Mouse (Mus musculus) ES-E14 (cell line): ENCODE measurements at regions not wholly inside any gene's neighbourhood (a gene's known extent, or its start where the extent isn't known, plus 50 kb on each side); places are given as distances from the start of the nearest gene placed in this dataset.

Experiments
- DNase-seq: peaks from one replicate; pipeline ENCODE4 v3.0.0-alpha.2; 2013; ENCODE audit warnings: low read depth, low spot score
- H3K27ac ChIP-seq: 2 replicates; pipeline ENCODE4 v1.5.1; 2012; ENCODE audit warnings: low read depth, mild to moderate bottlenecking, low read length, moderate library complexity, mixed read lengths; ENCODE audit not compliant: poor library complexity, insufficient read depth, severe bottlenecking
- H3K36me3 ChIP-seq: 2 replicates; pipeline ENCODE4 v1.6.1; 2012; ENCODE audit warnings: mild to moderate bottlenecking, low read length, moderate library complexity, mixed read lengths; ENCODE audit not compliant: control insufficient read depth, poor library complexity, insufficient read depth, severe bottlenecking
- H3K4me1 ChIP-seq, 2 experiments: fragments of 150-350 bp in 1 of 2; sonication (generic) in 1 of 2; 2 replicates each; pipeline ENCODE4 v1.6.1; 2012; ENCODE audit warnings: low read length in 2 of 2, mild to moderate bottlenecking in 1 of 2, mixed read lengths in 1 of 2; ENCODE audit not compliant: control insufficient read depth in 2 of 2, insufficient read depth in 2 of 2, poor library complexity in 1 of 2
- H3K4me3 ChIP-seq, 2 experiments: fragments of 150-350 bp in 1 of 2; sonication (generic) in 1 of 2; 2 replicates each; pipeline ENCODE4 v1.5.1; 2012; ENCODE audit warnings: low read length in 2 of 2, low read depth in 1 of 2, mild to moderate bottlenecking in 1 of 2, mixed read lengths in 1 of 2; ENCODE audit not compliant: insufficient read depth in 1 of 2, poor library complexity in 1 of 2, severe bottlenecking in 1 of 2
- H3K9ac ChIP-seq: 2 replicates; pipeline ENCODE4 v1.6.1; 2012; ENCODE audit warnings: low read depth, mild to moderate bottlenecking, low read length, mixed read lengths; ENCODE audit not compliant: poor library complexity, insufficient read depth, severe bottlenecking
- H3K9me3 ChIP-seq: fragments of 150-350 bp; sonication (generic); 2 replicates; pipeline ENCODE4 v1.6.1; 2012; ENCODE audit warnings: low read depth, mild to moderate bottlenecking, low read length; ENCODE audit not compliant: control insufficient read depth, insufficient read depth
- CHD2 ChIP-seq: IDR thresholded peaks from 2 replicates; pipeline ENCODE4 v1.6.1; 2014; ENCODE audit warnings: mild to moderate bottlenecking, low read depth, low read length, inconsistent platforms
- HCFC1 ChIP-seq: IDR thresholded peaks from 2 replicates; pipeline ENCODE4 v1.6.1; 2012; ENCODE audit warnings: low read length, inconsistent platforms, borderline replicate concordance; ENCODE audit not compliant: insufficient read depth
- MAFK ChIP-seq: IDR thresholded peaks from 2 replicates; pipeline ENCODE4 v1.6.1; 2014; ENCODE audit warnings: mild to moderate bottlenecking, low read depth, low read length, inconsistent platforms; ENCODE audit not compliant: insufficient read depth
- ZC3H11A ChIP-seq: IDR thresholded peaks from 2 replicates; pipeline ENCODE4 v1.6.1; 2012; ENCODE audit warnings: low read depth, mild to moderate bottlenecking, inconsistent platforms, low read length, borderline replicate concordance
- ZNF384 ChIP-seq: IDR thresholded peaks from 2 replicates; pipeline ENCODE4 v1.6.1; 2012; ENCODE audit warnings: low read depth, low read length, inconsistent platforms
- in situ Hi-C, 2 experiments: fragments of 600-800 bp; cut with MboI; formaldehyde crosslinking; loops; one replicate each; pipeline ENCODE4 v1.15.1; 2025; ENCODE audit warnings: low sequenced_read_pairs in 2 of 2, inconsistent platforms in 1 of 2; ENCODE audit not compliant: unreplicated experiment in 2 of 2

DNA sequence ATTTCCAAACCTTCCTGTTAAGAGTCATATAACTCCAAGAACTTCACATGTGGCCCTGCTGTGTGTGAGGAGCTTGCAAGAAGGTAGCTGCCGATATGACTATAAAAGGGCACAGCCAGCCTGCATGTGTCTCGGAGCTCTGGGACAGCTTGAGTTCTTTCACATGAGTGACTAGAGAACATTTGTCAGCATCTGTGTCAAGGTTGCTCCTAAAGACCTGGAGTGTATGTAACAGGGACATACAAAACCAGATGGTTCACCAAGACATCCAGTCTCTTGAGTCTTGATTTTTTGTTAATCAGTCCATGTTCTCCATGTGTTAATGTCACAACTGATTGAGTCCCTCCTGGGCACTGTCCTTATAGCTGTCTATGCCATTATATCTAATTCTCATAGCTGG, 126.2 kb upstream of the Pcsk2 start:
- Histone ChIP-seq H3K9me3 (no peaks in the 10 kb centered on the region), H3K4me3 (no peak overlapping the region), H3K4me1 (no peaks in the 10 kb centered on the region), H3K36me3 (no peaks in the 10 kb centered on the region), H3K9ac (no peak overlapping the region), H3K27ac (no peak overlapping the region)
- no peak for DNase-seq
- TF ChIP-seq ZNF384 (no peak), HCFC1 (no peak), ZC3H11A (no peak), CHD2 (no peak), MAFK (no peak)
- in situ Hi-C loops: no loop called here

DNA sequence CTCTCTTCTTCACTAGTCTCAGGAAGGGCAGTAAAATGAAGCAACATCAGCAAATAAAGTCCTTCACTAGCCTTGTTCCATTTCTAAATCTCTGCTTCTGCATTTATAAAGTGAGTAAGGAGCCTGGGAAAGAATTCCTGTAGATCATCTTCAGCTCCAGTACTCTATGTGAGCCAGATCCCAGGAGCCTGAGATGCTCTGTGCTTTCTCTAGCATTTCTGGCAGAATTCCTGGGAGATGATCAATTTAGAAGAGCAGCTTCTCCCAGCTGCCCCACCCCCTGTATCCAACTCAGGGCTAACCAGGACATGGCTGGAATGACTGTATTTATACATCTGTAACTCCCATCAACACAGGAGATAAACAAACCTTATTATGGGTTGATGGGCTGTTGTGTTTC, 95.3 kb upstream of the Pcsk2 start:
- no peak overlapping the region for H3K4me3 ChIP-seq
- in situ Hi-C loops: no loop called here
- TF ChIP-seq ZNF384: no peak
- H3K27ac ChIP-seq: no peak overlapping the region
- no peak for DNase-seq
- H3K36me3 ChIP-seq: no peaks in the 10 kb centered on the region
- no peaks in the 10 kb centered on the region for H3K4me1 ChIP-seq
- no peak overlapping the region for H3K9ac ChIP-seq
- no peaks in the 10 kb centered on the region for H3K9me3 ChIP-seq

DNA sequence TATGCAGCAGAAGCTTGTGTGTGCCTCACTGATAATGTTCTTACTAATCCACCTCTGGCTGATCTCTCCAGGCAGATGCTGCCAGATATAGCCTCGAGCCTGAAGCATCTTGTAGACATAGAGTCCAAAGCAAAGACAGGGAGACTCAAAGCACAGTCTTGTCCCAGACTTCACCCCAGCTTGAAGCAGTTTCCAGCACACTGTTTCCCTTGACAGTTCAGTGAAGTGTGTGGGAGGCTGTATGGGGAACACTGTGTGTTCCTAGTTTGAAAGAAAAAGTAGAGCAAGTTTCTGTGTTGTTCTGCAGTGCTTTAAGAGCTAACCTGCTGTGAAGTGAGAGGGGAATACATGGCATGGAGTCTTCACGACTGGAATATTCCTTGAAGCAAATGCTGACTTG, 94.7 kb upstream of the Pcsk2 start:
- DNase-seq: no peak
- no peaks in the 10 kb centered on the region for H3K36me3 ChIP-seq
- TF ChIP-seq ZC3H11A (no peak), HCFC1 (no peak), MAFK (no peak), ZNF384 (no peak), CHD2 (no peak)
- no peak overlapping the region for H3K9ac ChIP-seq
- no peak overlapping the region for H3K27ac ChIP-seq
- no peaks in the 10 kb centered on the region for H3K9me3 ChIP-seq
- H3K4me3 ChIP-seq: no peak overlapping the region
- in situ Hi-C loops: no loop called here
- H3K4me1 ChIP-seq: no peaks in the 10 kb centered on the region

DNA sequence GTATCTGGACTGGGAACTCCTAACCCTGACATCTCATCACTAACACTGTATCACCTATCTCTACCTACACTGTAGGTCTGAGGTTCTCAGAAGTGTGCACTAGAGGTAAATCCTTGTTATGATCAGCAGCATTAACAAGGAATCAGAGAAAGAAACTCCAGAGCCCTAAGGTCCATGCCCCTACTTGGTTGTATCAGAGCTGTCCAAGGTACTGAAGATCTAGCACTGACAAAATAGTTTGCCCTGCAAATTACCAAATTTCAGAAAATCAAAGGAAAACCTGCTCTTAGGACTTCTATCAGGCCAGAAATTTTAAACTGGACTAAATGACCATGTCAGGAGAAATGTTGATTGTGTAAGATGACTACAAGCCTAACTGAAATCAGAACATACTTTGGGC, 94.3 kb upstream of the Pcsk2 start:
- no peaks in the 10 kb centered on the region for H3K4me1 ChIP-seq
- H3K36me3 ChIP-seq: no peaks in the 10 kb centered on the region
- H3K9me3 ChIP-seq: no peaks in the 10 kb centered on the region
- H3K27ac ChIP-seq: no peak overlapping the region
- DNase-seq: peak; percentile 21
- TF ChIP-seq HCFC1: no peak
- TF ChIP-seq ZNF384: no peak
- TF ChIP-seq ZC3H11A: no peak
- no peak for TF ChIP-seq CHD2
- TF ChIP-seq MAFK: no peak
- no peak overlapping the region for H3K4me3 ChIP-seq
- H3K9ac ChIP-seq: no peak overlapping the region
- in situ Hi-C loops: no loop called here

DNA sequence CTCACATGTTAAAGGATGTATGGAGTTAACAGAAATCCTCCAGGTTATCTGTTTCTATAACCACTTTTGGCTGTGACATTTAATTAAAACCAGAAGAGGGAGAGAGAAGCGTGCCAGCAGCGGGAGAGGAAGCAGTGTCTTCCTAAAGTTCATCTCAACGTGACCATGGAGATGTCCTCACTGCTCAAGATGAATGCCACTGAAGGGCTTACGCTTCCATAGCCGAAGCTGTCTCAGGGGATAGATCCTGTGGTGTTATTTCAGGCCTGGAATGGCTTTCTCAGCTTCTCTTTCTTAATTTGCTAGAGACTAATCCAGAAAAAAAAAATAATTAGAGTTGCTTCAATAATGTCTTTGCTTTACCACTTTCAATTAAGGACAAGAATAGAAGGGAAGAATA, 78.0 kb upstream of the Pcsk2 start:
- Histone ChIP-seq H3K9ac (no peak overlapping the region), H3K4me3 (no peak overlapping the region), H3K36me3 (no peaks in the 10 kb centered on the region), H3K9me3 (no peaks in the 10 kb centered on the region), H3K27ac (no peak overlapping the region), H3K4me1 (no peaks in the 10 kb centered on the region)
- in situ Hi-C loops: no loop called here
- no peak for TF ChIP-seq ZNF384
- TF ChIP-seq CHD2: no peak
- no peak for TF ChIP-seq ZC3H11A
- no peak for TF ChIP-seq MAFK
- TF ChIP-seq HCFC1: no peak
- no peak for DNase-seq
